ENCODE assay signal across 8 mouse cellular contexts in genomic region chr5:8367614-8368327, GRCm38 (mm10). TPM values are rescaled to one million over a fixed set of nuclear protein-coding genes. Genes with fewer than 3 reads are reported as not detected.
A peak's percentile ranks its signal among the peaks of the same experiment; 100 is the strongest.
DNase-seq lines count a peak whose midpoint lies in the region; ATAC-seq and TF ChIP-seq lines count a peak whose summit lies in the region.

TSS of gene Adam22 (minus strand) at chr5:8368160.

- peak within 1 kb of the TSS; percentile 82 for H3K27ac ChIP-seq in forebrain, embryonic 16.5 days (ENCODE audit: low read length)
- H3K27ac ChIP-seq in liver, embryonic 12.5 days: no peak within 1 kb of the TSS
- H3K27ac ChIP-seq in testis, adult 2 months (ENCODE audit: control insufficient read depth, insufficient read depth, low read depth, low read length): no peak within 1 kb of the TSS

- H3K9ac ChIP-seq in forebrain, embryonic 16.5 days (replicated peaks; ENCODE audit: low read depth, low read length): peak within 1 kb of the TSS; percentile 87
- H3K9ac ChIP-seq in liver, embryonic 12.5 days: no peak within 1 kb of the TSS

- H3K9me3 ChIP-seq in E14TG2a.4 (ENCODE audit: low read length): no peaks in the 10 kb centered on the region
- H3K9me3 ChIP-seq in forebrain, embryonic 16.5 days (ENCODE audit: control insufficient read depth, low read length): no peaks in the 10 kb centered on the region
- H3K9me3 ChIP-seq in liver, embryonic 12.5 days (replicated peaks): no peaks in the 10 kb centered on the region

- H3K4me2 ChIP-seq in forebrain, embryonic 16.5 days (ENCODE audit: low read length): peak within 1 kb of the TSS; percentile 74
- peak within 1 kb of the TSS; percentile 65 for H3K4me2 ChIP-seq in liver, embryonic 12.5 days

- no peak for TF ChIP-seq CTCF in E14TG2a.4 (conservative IDR thresholded peaks at IDR 0.05; ENCODE audit: low read length)
- TF ChIP-seq CTCF in testis, adult 2 months (IDR thresholded peaks at IDR 0.05; ENCODE audit: control insufficient read depth, insufficient read depth, insufficient replicate concordance, low read depth, low read length): no peak

- peak; percentile 97 for ATAC-seq in forebrain, embryonic 16.5 days
- peak; percentile 52 for ATAC-seq in liver, embryonic 12.5 days

- TF ChIP-seq POLR2A in testis, adult 2 months (IDR thresholded peaks at IDR 0.05; ENCODE audit: control insufficient read depth, low read depth, low read length): no peak

- DNase-seq in cerebellum, adult 11-12 months: peak; percentile 97
- DNase-seq in heart, postnatal 10 days: peak; percentile 88 to 89
- peak; percentile 69 to 84 for DNase-seq in kidney, postnatal 36 days
- peak; percentile 75 for DNase-seq in neural tube, embryonic 10.5 days (ENCODE audit: extremely low spot score, low spot score)

- peaks cover 14% of the 10 kb centered on the region for H3K4me1 ChIP-seq in E14TG2a.4 (replicated peaks; ENCODE audit: low read depth, low read length)
- H3K4me1 ChIP-seq in forebrain, embryonic 16.5 days (replicated peaks; ENCODE audit: control insufficient read depth, insufficient read depth, low read length): 0 out of 2 replicates have a peak, but pooled peaks cover 5% of the 10 kb centered on the region
- H3K4me1 ChIP-seq in liver, embryonic 12.5 days: no peaks in the 10 kb centered on the region
- H3K4me1 ChIP-seq in testis, adult 2 months (ENCODE audit: control insufficient read depth, insufficient read depth, low read length): peaks cover 13% of the 10 kb centered on the region

- H3K27me3 ChIP-seq in E14TG2a.4 (ENCODE audit: insufficient read depth, low read length): peaks cover 10% of the 10 kb centered on the region
- no peaks in the 10 kb centered on the region for H3K27me3 ChIP-seq in forebrain, embryonic 16.5 days (replicated peaks; ENCODE audit: control insufficient read depth, insufficient read depth, low read length)
- peaks cover 33% of the 10 kb centered on the region for H3K27me3 ChIP-seq in liver, embryonic 12.5 days (replicated peaks)
- no peaks in the 10 kb centered on the region for H3K27me3 ChIP-seq in testis, adult 2 months (ENCODE audit: control insufficient read depth, insufficient read depth, low read length)

- WGBS in forebrain, embryonic 16.5 days: under 1% methylated on average over 53 of the region's 55 CpGs
- WGBS in liver, embryonic 12.5 days (ENCODE audit: insufficient replicate concordance): 1% methylated on average over 54 of the region's 55 CpGs

- H3K4me3 ChIP-seq in E14TG2a.4 (replicated peaks; ENCODE audit: low read length): peak within 1 kb of the TSS; percentile 91
- peak within 1 kb of the TSS; percentile 62 for H3K4me3 ChIP-seq in forebrain, embryonic 16.5 days (replicated peaks; ENCODE audit: low read length)
- peak within 1 kb of the TSS; percentile 54 for H3K4me3 ChIP-seq in liver, embryonic 12.5 days
- peak within 1 kb of the TSS; percentile 58 for H3K4me3 ChIP-seq in testis, adult 2 months (ENCODE audit: control insufficient read depth, low read depth, low read length)

- H3K36me3 ChIP-seq in E14TG2a.4 (ENCODE audit: insufficient read depth, low read length): no peaks in the 10 kb centered on the region
- no peaks in the 10 kb centered on the region for H3K36me3 ChIP-seq in forebrain, embryonic 16.5 days (ENCODE audit: control insufficient read depth, insufficient read depth)
- no peaks in the 10 kb centered on the region for H3K36me3 ChIP-seq in liver, embryonic 12.5 days
- no peaks in the 10 kb centered on the region for H3K36me3 ChIP-seq in testis, adult 2 months (ENCODE audit: control insufficient read depth, insufficient read depth, low read length)

- intact Hi-C loops in heart, postnatal 10 days (cut with DNase I): loop anchor here (5.0 kb wide), 1 partner anchor 205 kb away; no protein-coding TSS in a partner anchor

RNA-seq across cellular contexts. Expression of gene Adam22, which starts in this region (rescaled TPM):
- polyA plus RNA-seq in forebrain, embryonic 16.5 days (2015; fragmentation: Nextera tagmentation; extraction: Ambion mirVana): 46.7 and 49.6 TPM in 2 replicates
- total RNA-seq in heart, postnatal 10 days (2021): 1 to 10 TPM; 4.7 to 6.9 TPM
- polyA plus RNA-seq in liver, embryonic 12.5 days (2016; fragmentation: Nextera tagmentation; extraction: Ambion mirVana): 0.56 and 0.93 TPM in 2 replicates
- polyA plus RNA-seq in testis, adult 2 months (2012; rRNA removed): 3.2 and 3.6 TPM in 2 replicates

Comparison
In these comparisons a context has a peak if more than half of its experiments do, and no peak if none do; other contexts are left out.
1. RNA of gene Adam22 (polyA plus RNA-seq): 46.7 to 49.6 TPM in forebrain, embryonic 16.5 days; 3.2 to 3.6 TPM in testis, adult 2 months and 0.56 to 0.93 TPM in liver, embryonic 12.5 days; every median in the first group is over 10 times any median in the second.
2. Peak in ATAC-seq, H3K4me3 ChIP-seq and H3K4me2 ChIP-seq in liver, embryonic 12.5 days; RNA of the gene not detected or under 1 TPM.
3. Peak in every context shown above with its lines, with median percentiles within 50 percentile points of each other: H3K4me3 ChIP-seq and DNase-seq.